Mouse (Mus musculus) adrenal gland, postnatal 10 days (tissue): ENCODE data around the gene Ceacam12. TPM values are rescaled to one million over a fixed set of nuclear protein-coding genes. Genes with fewer than 3 reads are reported as not detected.
"Not testable (repeated sequence)": the region's sequence is repeated elsewhere in the genome, so short reads cannot be mapped to it uniquely, and the experiment has no call there.

Experiments
- DNase-seq: peaks from one replicate; pipeline ENCODE4 v3.0.0; 2021; ENCODE audit warnings: mixed read lengths
- long read RNA-seq, 2 experiments: library from polyadenylated mRNA; stranded (forward); transcript quantifications; one replicate each; pipeline ENCODE4 v2.0.0; 2021
- microRNA-seq: library from miRNA; unstranded; fragments of <30 nt; microRNA quantifications from one replicate; pipeline ENCODE4 v1.2.0, GENCODE M21; 2021
- total RNA-seq, 2 experiments: library from RNA; stranded (reverse); gene quantifications; 2 replicates each; pipeline ENCODE4 v1.2.3; 2021

Gene Ceacam12
- not detected for total RNA-seq
- long read RNA-seq, experiment 1, result 0 reads
- long read RNA-seq, experiment 2, result 0 reads

- DNase-seq, result no peak
Observed at GRCm38 (mm10) chr7:18065629-18066028, at the start of gene Ceacam12. Gene Ceacam12, plus strand, starts transcription at chr7:18065929.

- DNase-seq, result not testable (repeated sequence)
Observed at GRCm38 (mm10) chr7:18073821-18074220, 8.1 kb downstream of the Ceacam12 start.

DNA sequence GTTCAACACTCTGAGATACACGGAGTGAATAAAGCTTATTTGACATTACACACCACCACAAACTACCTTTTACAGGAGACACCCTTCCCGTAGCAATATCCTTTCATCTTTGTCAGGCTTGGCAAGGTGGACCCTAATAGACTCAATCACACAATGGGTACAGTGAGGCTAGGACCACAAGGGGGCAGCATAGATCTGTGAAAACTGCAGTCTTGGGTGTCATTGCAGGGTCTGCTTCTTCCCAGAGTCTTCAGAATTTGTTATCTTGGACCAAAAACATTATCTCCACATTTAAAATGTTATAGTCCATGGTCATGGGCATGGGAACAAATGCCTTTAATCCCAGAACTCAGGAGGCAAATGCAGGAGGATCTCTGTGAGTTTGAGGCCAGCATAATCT is 35.1 kb downstream of the Ceacam12 start:
- no peak for DNase-seq

Small RNA genes lying within 50 kb of the gene (microRNA-seq; reads per million reads assigned to microRNA genes)
- gene Gm22414, result not detected

Other genes starting within 250 kb of the Ceacam12 start
- not detected for gene Gm5155, start 194.2 kb upstream of the Ceacam12 start, total RNA-seq
- not detected for gene Ceacam11, start 93.8 kb upstream of the Ceacam12 start, total RNA-seq
- not detected for gene Ceacam13, start 56.0 kb upstream of the Ceacam12 start, total RNA-seq
- not detected for gene Igfl3, start 110.6 kb downstream of the Ceacam12 start, total RNA-seq
- gene Mill1, start 179.4 kb downstream of the Ceacam12 start, total RNA-seq, result not detected